In genomic region chr15:31366596-31367480, GRCm38 (mm10) we compare ENCODE assay signal across 8 mouse cellular contexts. TPM values are rescaled to one million over a fixed set of nuclear protein-coding genes. Genes with fewer than 3 reads are reported as not detected.
DNase-seq lines count a peak whose midpoint lies in the region; ATAC-seq and TF ChIP-seq lines count a peak whose summit lies in the region.

No protein-coding gene starts in this region.

- H3K9me3 ChIP-seq in hindbrain, embryonic 10.5 days: no peaks in the 10 kb centered on the region
- no peaks in the 10 kb centered on the region for H3K9me3 ChIP-seq in liver, postnatal 0 days (ENCODE audit: low read length)

- peak overlapping the region; percentile 85 for H3K4me3 ChIP-seq in liver, adult 2 months (ENCODE audit: insufficient read depth, low read depth, low read length)
- H3K4me3 ChIP-seq in hindbrain, embryonic 10.5 days: peak overlapping the region; percentile 78
- H3K4me3 ChIP-seq in liver, postnatal 0 days (ENCODE audit: low read depth, low read length): peak overlapping the region; percentile 62
- peak overlapping the region; percentile 60 for H3K4me3 ChIP-seq in small intestine, adult 2 months (ENCODE audit: low read depth, low read length)

- no peaks in the 10 kb centered on the region for H3K36me3 ChIP-seq in liver, adult 2 months (ENCODE audit: control insufficient read depth, insufficient read depth, low read length)
- H3K36me3 ChIP-seq in hindbrain, embryonic 10.5 days: no peaks in the 10 kb centered on the region
- no peaks in the 10 kb centered on the region for H3K36me3 ChIP-seq in liver, postnatal 0 days (replicated peaks; ENCODE audit: insufficient read depth, low read length)
- H3K36me3 ChIP-seq in small intestine, adult 2 months (ENCODE audit: control insufficient read depth, insufficient read depth, low read length): no peaks in the 10 kb centered on the region

- peaks cover 21% of the 10 kb centered on the region for H3K4me1 ChIP-seq in liver, adult 2 months (ENCODE audit: control insufficient read depth, insufficient read depth, low read length)
- peaks cover 38% of the 10 kb centered on the region for H3K4me1 ChIP-seq in hindbrain, embryonic 10.5 days (replicated peaks)
- H3K4me1 ChIP-seq in liver, postnatal 0 days (ENCODE audit: insufficient read depth): peaks cover 5% of the 10 kb centered on the region
- peaks cover 3% of the 10 kb centered on the region; the same call in 1 of the 2 replicates for H3K4me1 ChIP-seq in small intestine, adult 2 months (ENCODE audit: control insufficient read depth, insufficient read depth, insufficient read length, low read length)

- peak overlapping the region; percentile 85 for H3K27ac ChIP-seq in liver, adult 2 months (replicated peaks; ENCODE audit: insufficient read depth, low read depth, low read length)
- peak overlapping the region; percentile 74 for H3K27ac ChIP-seq in hindbrain, embryonic 10.5 days
- peak overlapping the region; percentile 49; the same call in 1 of the 2 replicates for H3K27ac ChIP-seq in liver, postnatal 0 days (ENCODE audit: low read depth)
- H3K27ac ChIP-seq in small intestine, adult 2 months (ENCODE audit: insufficient read depth, low read depth, low read length): no peak overlapping the region

- peak; percentile 25 for ATAC-seq in liver, postnatal 0 days

- H3K27me3 ChIP-seq in liver, adult 2 months (ENCODE audit: control insufficient read depth, insufficient read depth, low read length): no peaks in the 10 kb centered on the region
- peaks cover 84% of the 10 kb centered on the region for H3K27me3 ChIP-seq in hindbrain, embryonic 10.5 days (ENCODE audit: insufficient read depth, poor library complexity, severe bottlenecking)
- H3K27me3 ChIP-seq in liver, postnatal 0 days (ENCODE audit: insufficient read depth, low read length): peaks cover 39% of the 10 kb centered on the region
- H3K27me3 ChIP-seq in small intestine, adult 2 months (ENCODE audit: control insufficient read depth, insufficient read depth, low read length): peaks cover 43% of the 10 kb centered on the region

- TF ChIP-seq CTCF in liver, adult 2 months (IDR thresholded peaks at IDR 0.05; ENCODE audit: low read depth, low read length): no peak
- TF ChIP-seq CTCF in liver, postnatal 0 days (IDR thresholded peaks at IDR 0.05; ENCODE audit: low read depth): no peak
- TF ChIP-seq CTCF in small intestine, adult 2 months (IDR thresholded peaks at IDR 0.05; ENCODE audit: extremely low read depth, insufficient read length, insufficient replicate concordance, low read depth, low read length): no peak

- TF ChIP-seq EP300 in liver, postnatal 0 days (IDR thresholded peaks at IDR 0.05; ENCODE audit: low read depth): no peak

- WGBS in liver, adult 2 months: under 1% methylated on average over 65 of the region's 72 CpGs
- under 1% methylated on average over 72 of the region's 72 CpGs for whole genome bisulfite sequencing in hindbrain, embryonic 10.5 days
- WGBS in liver, postnatal 0 days (ENCODE audit: insufficient replicate concordance): under 1% methylated on average over 72 of the region's 72 CpGs
- 2% methylated on average over 72 of the region's 72 CpGs for WGBS in small intestine, adult 2 months

- no peak for DNase-seq in liver, adult 2 months (ENCODE audit: extremely low read depth, low read depth, low spot score)
- DNase-seq in liver: no peak
- peak; percentile 69 for DNase-seq in embryo, embryonic 9.5 days (ENCODE audit: extremely low spot score)
- peak; percentile 64 for DNase-seq in hindbrain, embryonic 10.5 days (ENCODE audit: low spot score)
- DNase-seq in liver, postnatal 0 days: no peak
- no peak for DNase-seq in c-Kit-positive CD71-positive TER-119-positive erythroid progenitor cells, embryonic 14.5 days (ENCODE audit: low spot score)
- no peak for DNase-seq in left cerebral cortex, adult 9 months (ENCODE audit: low spot score in 2 of 2)

- H3K79me2 ChIP-seq in liver, adult 2 months (ENCODE audit: control insufficient read depth, insufficient read depth, low read length): peaks cover 23% of the 10 kb centered on the region; the same call in 1 of the 2 replicates

- peak overlapping the region; percentile 90 for H3K9ac ChIP-seq in liver, adult 2 months (ENCODE audit: low read depth, low read length)
- H3K9ac ChIP-seq in liver, postnatal 0 days (replicated peaks): peak overlapping the region; percentile 61

- TF ChIP-seq POLR2A in liver, adult 2 months (IDR thresholded peaks at IDR 0.05; ENCODE audit: extremely low read depth, insufficient read depth, low read length): no peak
- TF ChIP-seq POLR2A in small intestine, adult 2 months (IDR thresholded peaks at IDR 0.05; ENCODE audit: low read depth, low read length): no peak

- H3K4me2 ChIP-seq in liver, postnatal 0 days (ENCODE audit: low read depth, low read length): peak overlapping the region; percentile 95

RNA-seq across cellular contexts. Expression of gene Ankrd33b, which starts 0.7 kb away (rescaled TPM):
- total RNA-seq in liver, adult 2 months (2014; rRNA removed): 13.1 and 14.4 TPM in 2 replicates
- polyA plus RNA-seq in liver, adult 2 months (2012; rRNA removed): 9.1 and 14.1 TPM in 2 replicates
- 0.39 and 0.56 TPM in 2 replicates for polyA plus RNA-seq in hindbrain, embryonic 10.5 days (2016; fragmentation: Nextera tagmentation; extraction: Ambion mirVana)
- 1.8 and 1.9 TPM in 2 replicates for polyA plus RNA-seq in liver, postnatal 0 days (2015; fragmentation: Nextera tagmentation; extraction: Ambion mirVana)
- 0.52 and 0.65 TPM in 2 replicates for polyA plus RNA-seq in small intestine, adult 2 months (2012; rRNA removed)

Comparison
In these comparisons a context has a peak if more than half of its experiments do, and no peak if none do; other contexts are left out.
1. DNase-seq: peak in embryo, embryonic 9.5 days (single experiment) and hindbrain, embryonic 10.5 days (single experiment); none in liver, adult 2 months (single experiment), liver (single experiment), liver, postnatal 0 days (single experiment), c-Kit-positive CD71-positive TER-119-positive erythroid progenitor cells, embryonic 14.5 days (single experiment) and left cerebral cortex, adult 9 months (0 of 2).
2. Peak in every context shown above with its lines, with median percentiles within 50 percentile points of each other: H3K4me3 ChIP-seq.